Mouse (Mus musculus): ENCODE measurements at regions not wholly inside any gene's neighbourhood (a gene's known extent, or its start where the extent isn't known, plus 50 kb on each side); places are given as distances from the start of the nearest gene placed in this dataset.

- TF ChIP-seq POLR2AphosphoS5 (IDR thresholded peaks at IDR 0.05; ENCODE audit: insufficient replicate concordance, low read depth, low read length) (no peak), TAL1 (conservative IDR thresholded peaks at IDR 0.05; ENCODE audit: low read depth, low read length) (no peak), GATA2 (IDR thresholded peaks at IDR 0.05; ENCODE audit: borderline replicate concordance, low read depth, low read length) (no peak), CTCF (IDR thresholded peaks at IDR 0.05; ENCODE audit: low read depth, low read length) (no peak), GATA1 (IDR thresholded peaks at IDR 0.05; ENCODE audit: borderline replicate concordance, low read length) (no peak)
- no peak for DNase-seq (ENCODE audit: low spot score)
These were observed 528.8 kb downstream of the 1810013L24Rik start for GRCm38 (mm10) chr16:9358651-9359050.

GRCm38 (mm10) chr16:9359399-9360135 lies 529.7 kb downstream of the 1810013L24Rik start:
- TF ChIP-seq POLR2AphosphoS5 (IDR thresholded peaks at IDR 0.05; ENCODE audit: insufficient replicate concordance, low read depth, low read length) (no peak), GATA2 (IDR thresholded peaks at IDR 0.05; ENCODE audit: borderline replicate concordance, low read depth, low read length) (no peak), TAL1 (conservative IDR thresholded peaks at IDR 0.05; ENCODE audit: low read depth, low read length) (no peak), CTCF (IDR thresholded peaks at IDR 0.05; ENCODE audit: low read depth, low read length) (no peak), GATA1 (IDR thresholded peaks at IDR 0.05; ENCODE audit: borderline replicate concordance, low read length) (no peak)
- Histone ChIP-seq H3K4me3 (ENCODE audit: low read depth, low read length) (no peak overlapping the region), H3K27me3 (ENCODE audit: insufficient read depth, low read length) (no peaks in the 10 kb centered on the region), H3K36me3 (replicated peaks) (no peaks in the 10 kb centered on the region), H3K9me3 (replicated peaks) (no peaks in the 10 kb centered on the region), H3K4me1 (ENCODE audit: insufficient read depth, low read depth, low read length) (no peaks in the 10 kb centered on the region)
- ATAC-seq (ENCODE audit: extremely low read depth, insufficient number of reproducible peaks, low FRiP score, poor library complexity, severe bottlenecking) (no peak), DNase-seq (ENCODE audit: low spot score) (no peak)

More at GRCm38 (mm10) chr16:9358651-9359050, 528.8 kb downstream of the 1810013L24Rik start:
- H3K36me3 ChIP-seq (replicated peaks): no peaks in the 10 kb centered on the region
- no peaks in the 10 kb centered on the region for H3K4me1 ChIP-seq (ENCODE audit: insufficient read depth, low read depth, low read length)
- H3K9me3 ChIP-seq (replicated peaks): no peaks in the 10 kb centered on the region
- H3K27me3 ChIP-seq (ENCODE audit: insufficient read depth, low read length): no peaks in the 10 kb centered on the region
- H3K4me3 ChIP-seq (ENCODE audit: low read depth, low read length): no peak overlapping the region
- no peak for ATAC-seq (ENCODE audit: extremely low read depth, insufficient number of reproducible peaks, low FRiP score, poor library complexity, severe bottlenecking)

- Histone ChIP-seq H3K27me3 (ENCODE audit: insufficient read depth, low read length) (no peaks in the 10 kb centered on the region), H3K4me3 (ENCODE audit: low read depth, low read length) (no peak overlapping the region), H3K4me1 (ENCODE audit: insufficient read depth, low read depth, low read length) (no peaks in the 10 kb centered on the region), H3K36me3 (replicated peaks) (no peaks in the 10 kb centered on the region), H3K9me3 (replicated peaks) (no peaks in the 10 kb centered on the region)
- no peak for DNase-seq (ENCODE audit: low spot score)
- TF ChIP-seq TAL1 (conservative IDR thresholded peaks at IDR 0.05; ENCODE audit: low read depth, low read length): no peak
- no peak for ATAC-seq (ENCODE audit: extremely low read depth, insufficient number of reproducible peaks, low FRiP score, poor library complexity, severe bottlenecking)
These were observed 530.9 kb downstream of the 1810013L24Rik start for GRCm38 (mm10) chr16:9360741-9361255.

GRCm38 (mm10) chr16:9362116-9362515 lies 532.2 kb downstream of the 1810013L24Rik start:
- no peaks in the 10 kb centered on the region for H3K36me3 ChIP-seq (replicated peaks)
- H3K4me1 ChIP-seq (ENCODE audit: insufficient read depth, low read depth, low read length): no peaks in the 10 kb centered on the region
- H3K9me3 ChIP-seq (replicated peaks): no peaks in the 10 kb centered on the region
- no peaks in the 10 kb centered on the region for H3K27me3 ChIP-seq (ENCODE audit: insufficient read depth, low read length)
- no peak for DNase-seq (ENCODE audit: low spot score)
- no peak for TF ChIP-seq POLR2AphosphoS5 (IDR thresholded peaks at IDR 0.05; ENCODE audit: insufficient replicate concordance, low read depth, low read length)
- TF ChIP-seq GATA2 (IDR thresholded peaks at IDR 0.05; ENCODE audit: borderline replicate concordance, low read depth, low read length): no peak
- TF ChIP-seq CTCF (IDR thresholded peaks at IDR 0.05; ENCODE audit: low read depth, low read length): no peak
- no peak for TF ChIP-seq GATA1 (IDR thresholded peaks at IDR 0.05; ENCODE audit: borderline replicate concordance, low read length)
- no peak for TF ChIP-seq TAL1 (conservative IDR thresholded peaks at IDR 0.05; ENCODE audit: low read depth, low read length)
- ATAC-seq (ENCODE audit: extremely low read depth, insufficient number of reproducible peaks, low FRiP score, poor library complexity, severe bottlenecking): no peak
- no peak overlapping the region for H3K4me3 ChIP-seq (ENCODE audit: low read depth, low read length)

- DNase-seq (ENCODE audit: low spot score): no peak
- Histone ChIP-seq H3K9me3 (replicated peaks) (no peaks in the 10 kb centered on the region), H3K27me3 (ENCODE audit: insufficient read depth, low read length) (no peaks in the 10 kb centered on the region), H3K4me1 (ENCODE audit: insufficient read depth, low read depth, low read length) (no peaks in the 10 kb centered on the region), H3K4me3 (ENCODE audit: low read depth, low read length) (no peak overlapping the region), H3K36me3 (replicated peaks) (no peaks in the 10 kb centered on the region)
- ATAC-seq (ENCODE audit: extremely low read depth, insufficient number of reproducible peaks, low FRiP score, poor library complexity, severe bottlenecking): no peak
- TF ChIP-seq TAL1 (conservative IDR thresholded peaks at IDR 0.05; ENCODE audit: low read depth, low read length) (no peak), POLR2AphosphoS5 (IDR thresholded peaks at IDR 0.05; ENCODE audit: insufficient replicate concordance, low read depth, low read length) (no peak)
These were observed 534.2 kb downstream of the 1810013L24Rik start for GRCm38 (mm10) chr16:9364105-9364504.

- no peak for TF ChIP-seq POLR2AphosphoS5 (IDR thresholded peaks at IDR 0.05; ENCODE audit: insufficient replicate concordance, low read depth, low read length)
- no peak for TF ChIP-seq GATA1 (IDR thresholded peaks at IDR 0.05; ENCODE audit: borderline replicate concordance, low read length)
- no peak for TF ChIP-seq TAL1 (conservative IDR thresholded peaks at IDR 0.05; ENCODE audit: low read depth, low read length)
- TF ChIP-seq GATA2 (IDR thresholded peaks at IDR 0.05; ENCODE audit: borderline replicate concordance, low read depth, low read length): no peak
- TF ChIP-seq CTCF (IDR thresholded peaks at IDR 0.05; ENCODE audit: low read depth, low read length): no peak
- ATAC-seq (ENCODE audit: extremely low read depth, insufficient number of reproducible peaks, low FRiP score, poor library complexity, severe bottlenecking): no peak
These were observed 561.1 kb downstream of the 1810013L24Rik start for GRCm38 (mm10) chr16:9390986-9391385.

More at GRCm38 (mm10) chr16:9390986-9391385, 561.1 kb downstream of the 1810013L24Rik start:
- Histone ChIP-seq H3K36me3 (replicated peaks) (no peaks in the 10 kb centered on the region), H3K4me3 (ENCODE audit: low read depth, low read length) (no peak overlapping the region), H3K4me1 (ENCODE audit: insufficient read depth, low read depth, low read length) (no peaks in the 10 kb centered on the region), H3K27me3 (ENCODE audit: insufficient read depth, low read length) (no peaks in the 10 kb centered on the region), H3K9me3 (replicated peaks) (no peaks in the 10 kb centered on the region)
- no peak for DNase-seq (ENCODE audit: low spot score)
